In the genomic region with DNA sequence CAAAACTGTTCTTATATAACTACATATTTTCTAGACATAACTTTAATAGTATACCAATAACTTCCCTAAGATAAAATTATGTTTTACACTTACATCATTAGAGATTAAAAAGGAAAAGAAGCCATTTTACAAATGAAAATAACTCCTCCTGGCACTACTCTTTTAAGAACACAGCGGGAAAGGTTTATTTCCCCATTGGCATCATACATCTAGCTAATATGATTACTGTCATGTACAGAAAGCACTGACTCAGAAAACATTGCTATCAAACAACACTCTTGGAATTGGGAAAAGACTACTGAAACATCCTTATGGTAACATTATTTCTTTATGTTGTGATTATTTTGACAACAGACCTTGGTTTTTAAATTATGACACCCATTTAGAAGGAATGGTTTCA, we compare ENCODE assay signal across 30 mouse cellular contexts.
"Had no signal": no experiment of that assay in that cellular context is flagged by ENCODE, and none has a peak within 500 bp of the region (broad histone marks: within the 10 kb centered on the region; RNA-seq: fewer than 3 reads in every experiment).

No protein-coding gene starts in this region.

- DNase-seq: left cerebral cortex, postnatal 4 days; liver; liver, embryonic 13.5 days; liver, postnatal 0 days; lung, adult 18-20 months; lung, adult 2 months; lung, embryonic 14.5 days; lung, postnatal 10 days; lung, postnatal 14 days; lung, postnatal 36 days; lung, postnatal 4 days; midbrain, embryonic 14.5 days had no signal

- ATAC-seq: liver, embryonic 12.5 days; liver, postnatal 0 days; lung, postnatal 0 days; midbrain, embryonic 13.5 days; midbrain, embryonic 15.5 days had no signal

- H3K4me3 ChIP-seq: left cerebral cortex, adult 2 months; limb, embryonic 10.5 days; limb, embryonic 12.5 days; limb, embryonic 13.5 days; limb, embryonic 15.5 days; liver, embryonic 12.5 days; liver, embryonic 13.5 days; liver, embryonic 15.5 days; lung, embryonic 15.5 days; megakaryocyte, embryonic 14.5 days; midbrain, embryonic 12.5 days; midbrain, embryonic 13.5 days; midbrain, embryonic 15.5 days; myocyte; neural tube, embryonic 12.5 days had no signal

- H3K27ac ChIP-seq: left cerebral cortex, adult 2 months; limb, embryonic 10.5 days; limb, embryonic 12.5 days; limb, embryonic 13.5 days; limb, embryonic 15.5 days; liver, embryonic 12.5 days; liver, embryonic 13.5 days; liver, embryonic 14.5 days; liver, embryonic 15.5 days; lung, embryonic 15.5 days; macrophage; midbrain, embryonic 12.5 days; midbrain, embryonic 13.5 days; midbrain, embryonic 15.5 days; neural tube, embryonic 12.5 days had no signal

- H3K4me2 ChIP-seq: limb, embryonic 12.5 days; limb, embryonic 13.5 days; limb, embryonic 15.5 days; liver, embryonic 11.5 days; liver, embryonic 12.5 days; liver, embryonic 13.5 days; liver, embryonic 15.5 days; lung, embryonic 14.5 days; lung, embryonic 15.5 days; midbrain, embryonic 12.5 days; midbrain, embryonic 13.5 days; midbrain, embryonic 15.5 days; neural tube, embryonic 12.5 days had no signal

- H3K9me3 ChIP-seq: limb, embryonic 10.5 days; limb, embryonic 12.5 days; limb, embryonic 13.5 days; limb, embryonic 15.5 days; liver, embryonic 12.5 days; liver, embryonic 13.5 days; liver, embryonic 15.5 days; lung, embryonic 15.5 days; megakaryocyte, embryonic 14.5 days; midbrain, embryonic 12.5 days; midbrain, embryonic 13.5 days; midbrain, embryonic 15.5 days; neural tube, embryonic 12.5 days had no signal

- H3K9ac ChIP-seq: limb, embryonic 12.5 days; limb, embryonic 13.5 days; limb, embryonic 15.5 days; liver, embryonic 12.5 days; liver, embryonic 13.5 days; liver, embryonic 14.5 days; liver, embryonic 15.5 days; liver, postnatal 0 days; lung, embryonic 14.5 days; lung, embryonic 15.5 days; midbrain, embryonic 12.5 days; midbrain, embryonic 13.5 days; midbrain, embryonic 15.5 days; neural tube, embryonic 12.5 days had no signal

- H3K4me1 ChIP-seq: limb, embryonic 10.5 days; limb, embryonic 12.5 days; limb, embryonic 13.5 days; limb, embryonic 15.5 days; liver, embryonic 12.5 days; liver, embryonic 13.5 days; liver, embryonic 15.5 days; lung, embryonic 15.5 days; megakaryocyte, embryonic 14.5 days; midbrain, embryonic 12.5 days; midbrain, embryonic 13.5 days; midbrain, embryonic 15.5 days; neural tube, embryonic 12.5 days had no signal

- H3K27me3 ChIP-seq: limb, embryonic 12.5 days; limb, embryonic 13.5 days; limb, embryonic 15.5 days; liver, embryonic 12.5 days; liver, embryonic 13.5 days; liver, embryonic 15.5 days; lung, embryonic 15.5 days; megakaryocyte, embryonic 14.5 days; midbrain, embryonic 12.5 days; midbrain, embryonic 13.5 days; midbrain, embryonic 15.5 days; neural tube, embryonic 12.5 days had no signal
